Mouse (Mus musculus): Measurements from ENCODE around the gene Eno4. TPM values are rescaled to one million over a fixed set of nuclear protein-coding genes. Genes with fewer than 3 reads are reported as not detected.
"Not testable (repeated sequence)": the region's sequence is repeated elsewhere in the genome, so short reads cannot be mapped to it uniquely, and the experiment has no call there.

The Eno4 gene
- polyA plus RNA-seq (2015; fragmentation: Nextera tagmentation; extraction: Ambion mirVana), result 2.1 and 2.2 TPM in 2 replicates

- H3K4me3 ChIP-seq (ENCODE audit: low read length), result peak within 1 kb of the TSS; percentile 73
- peaks cover 8% of the 10 kb centered on the region for H3K27me3 ChIP-seq (replicated peaks; ENCODE audit: control insufficient read depth, insufficient read depth, low read length)
- H3K36me3 ChIP-seq (ENCODE audit: control insufficient read depth, insufficient read depth, low read length), result no peaks in the 10 kb centered on the region
- peaks cover 11% of the 10 kb centered on the region for H3K4me1 ChIP-seq (ENCODE audit: control insufficient read depth, insufficient read depth, low read depth, low read length)
- no peaks in the 10 kb centered on the region for H3K9me3 ChIP-seq (ENCODE audit: control insufficient read depth, low read length)
- H3K4me2 ChIP-seq (ENCODE audit: low read length), result peak within 1 kb of the TSS; percentile 99
- WGBS, result under 1% methylated on average over 65 of the region's 65 CpGs
- peak; percentile 97 for ATAC-seq
- H3K9ac ChIP-seq (ENCODE audit: low read depth, low read length), result peak within 1 kb of the TSS; percentile 70
- H3K27ac ChIP-seq (ENCODE audit: low read depth, low read length), result peak within 1 kb of the TSS; percentile 69; the same call in 1 of the 2 replicates
These were observed at the start of gene Eno4, which contains the start of gene Hspa12a for GRCm38 (mm10) chr19:58942841-58943828. Eno4 (plus strand) TSS chr19:58943425. Hspa12a (minus strand) TSS chr19:58943654.

- Histone ChIP-seq H3K4me1 (ENCODE audit: control insufficient read depth, insufficient read depth, low read depth, low read length) (no peaks in the 10 kb centered on the region), H3K9me3 (ENCODE audit: control insufficient read depth, low read length) (no peaks in the 10 kb centered on the region), H3K4me2 (ENCODE audit: low read length) (no peak overlapping the region), H3K9ac (ENCODE audit: low read depth, low read length) (no peak overlapping the region), H3K4me3 (ENCODE audit: low read length) (no peak overlapping the region), H3K27me3 (replicated peaks; ENCODE audit: control insufficient read depth, insufficient read depth, low read length) (no peaks in the 10 kb centered on the region), H3K27ac (ENCODE audit: low read depth, low read length) (no peak overlapping the region), H3K36me3 (ENCODE audit: control insufficient read depth, insufficient read depth, low read length) (no peaks in the 10 kb centered on the region)
- WGBS, result 58% methylated on average over 3 of the region's 3 CpGs
- no peak for ATAC-seq
These were observed 47.0 kb upstream of the Eno4 start for GRCm38 (mm10) chr19:58896216-58896615.

- not testable (repeated sequence) for H3K27me3 ChIP-seq (replicated peaks; ENCODE audit: control insufficient read depth, insufficient read depth, low read length); H3K27ac ChIP-seq (ENCODE audit: low read depth, low read length); H3K36me3 ChIP-seq (ENCODE audit: control insufficient read depth, insufficient read depth, low read length); H3K9me3 ChIP-seq (ENCODE audit: control insufficient read depth, low read length); ATAC-seq; H3K9ac ChIP-seq (ENCODE audit: low read depth, low read length); H3K4me3 ChIP-seq (ENCODE audit: low read length); H3K4me1 ChIP-seq (ENCODE audit: control insufficient read depth, insufficient read depth, low read depth, low read length); H3K4me2 ChIP-seq (ENCODE audit: low read length)
- 91% methylated on average over 10 of the region's 10 CpGs for WGBS
These were observed 42.8 kb upstream of the Eno4 start for GRCm38 (mm10) chr19:58900471-58900870.

- Histone ChIP-seq H3K4me3 (ENCODE audit: low read length) (no peak overlapping the region), H3K4me2 (ENCODE audit: low read length) (peak overlapping the region; percentile 58), H3K27ac (ENCODE audit: low read depth, low read length) (no peak overlapping the region), H3K9ac (ENCODE audit: low read depth, low read length) (no peak overlapping the region), H3K9me3 (ENCODE audit: control insufficient read depth, low read length) (no peaks in the 10 kb centered on the region), H3K36me3 (ENCODE audit: control insufficient read depth, insufficient read depth, low read length) (no peaks in the 10 kb centered on the region), H3K27me3 (replicated peaks; ENCODE audit: control insufficient read depth, insufficient read depth, low read length) (0 out of 2 replicates have a peak, but pooled peaks cover 2% of the 10 kb centered on the region), H3K4me1 (ENCODE audit: control insufficient read depth, insufficient read depth, low read depth, low read length) (no peaks in the 10 kb centered on the region)
- ATAC-seq, result 0 out of 2 replicates have a peak, but pooled peaks have one; percentile 35
- 68% methylated on average over 7 of the region's 7 CpGs for WGBS
These were observed 39.9 kb upstream of the Eno4 start for GRCm38 (mm10) chr19:58903079-58903898.

GRCm38 (mm10) chr19:58903899-58904327, 39.3 kb upstream of the Eno4 start:
- H3K9ac ChIP-seq (ENCODE audit: low read depth, low read length), result 0 out of 2 replicates have a peak overlapping the region, but pooled peaks have one; percentile 36
- no peaks in the 10 kb centered on the region for H3K36me3 ChIP-seq (ENCODE audit: control insufficient read depth, insufficient read depth, low read length)
- H3K4me1 ChIP-seq (ENCODE audit: control insufficient read depth, insufficient read depth, low read depth, low read length), result no peaks in the 10 kb centered on the region
- under 1% methylated on average over 11 of the region's 11 CpGs for WGBS
- H3K9me3 ChIP-seq (ENCODE audit: control insufficient read depth, low read length), result no peaks in the 10 kb centered on the region
- H3K4me3 ChIP-seq (ENCODE audit: low read length), result peak overlapping the region; percentile 31
- H3K27ac ChIP-seq (ENCODE audit: low read depth, low read length), result no peak overlapping the region
- H3K4me2 ChIP-seq (ENCODE audit: low read length), result peak overlapping the region; percentile 58
- peak; percentile 79; the same call in 1 of the 2 replicates for ATAC-seq
- 0 out of 2 replicates have a peak, but pooled peaks cover 2% of the 10 kb centered on the region for H3K27me3 ChIP-seq (replicated peaks; ENCODE audit: control insufficient read depth, insufficient read depth, low read length)

GRCm38 (mm10) chr19:58906685-58907084, 36.5 kb upstream of the Eno4 start:
- Histone ChIP-seq H3K4me2 (ENCODE audit: low read length) (no peak overlapping the region), H3K27me3 (replicated peaks; ENCODE audit: control insufficient read depth, insufficient read depth, low read length) (0 out of 2 replicates have a peak, but pooled peaks cover 2% of the 10 kb centered on the region), H3K9ac (ENCODE audit: low read depth, low read length) (no peak overlapping the region), H3K27ac (ENCODE audit: low read depth, low read length) (no peak overlapping the region), H3K9me3 (ENCODE audit: control insufficient read depth, low read length) (no peaks in the 10 kb centered on the region), H3K4me3 (ENCODE audit: low read length) (no peak overlapping the region), H3K4me1 (ENCODE audit: control insufficient read depth, insufficient read depth, low read depth, low read length) (peaks cover 2% of the 10 kb centered on the region), H3K36me3 (ENCODE audit: control insufficient read depth, insufficient read depth, low read length) (no peaks in the 10 kb centered on the region)
- ATAC-seq, result no peak
- WGBS, result 49% methylated on average over 9 of the region's 9 CpGs

- Histone ChIP-seq H3K27me3 (replicated peaks; ENCODE audit: control insufficient read depth, insufficient read depth, low read length) (peaks cover 6% of the 10 kb centered on the region; the same call in 1 of the 2 replicates), H3K4me2 (ENCODE audit: low read length) (no peak overlapping the region), H3K4me3 (ENCODE audit: low read length) (no peak overlapping the region), H3K9ac (ENCODE audit: low read depth, low read length) (no peak overlapping the region), H3K9me3 (ENCODE audit: control insufficient read depth, low read length) (no peaks in the 10 kb centered on the region), H3K36me3 (ENCODE audit: control insufficient read depth, insufficient read depth, low read length) (no peaks in the 10 kb centered on the region), H3K4me1 (ENCODE audit: control insufficient read depth, insufficient read depth, low read depth, low read length) (peaks cover 2% of the 10 kb centered on the region), H3K27ac (ENCODE audit: low read depth, low read length) (no peak overlapping the region)
- no peak for ATAC-seq
- WGBS, result 86% methylated on average over 10 of the region's 10 CpGs
These were observed 35.2 kb upstream of the Eno4 start for GRCm38 (mm10) chr19:58908018-58908417.

- Histone ChIP-seq H3K36me3 (ENCODE audit: control insufficient read depth, insufficient read depth, low read length) (no peaks in the 10 kb centered on the region), H3K9me3 (ENCODE audit: control insufficient read depth, low read length) (no peaks in the 10 kb centered on the region), H3K27me3 (replicated peaks; ENCODE audit: control insufficient read depth, insufficient read depth, low read length) (peaks cover 8% of the 10 kb centered on the region; the same call in 1 of the 2 replicates), H3K4me1 (ENCODE audit: control insufficient read depth, insufficient read depth, low read depth, low read length) (peaks cover 2% of the 10 kb centered on the region), H3K9ac (ENCODE audit: low read depth, low read length) (peak overlapping the region; percentile 55), H3K4me3 (ENCODE audit: low read length) (peak overlapping the region; percentile 41), H3K4me2 (ENCODE audit: low read length) (peak overlapping the region; percentile 66), H3K27ac (ENCODE audit: low read depth, low read length) (no peak overlapping the region)
- ATAC-seq, result peak; percentile 69
- WGBS, result 1% methylated on average over 11 of the region's 11 CpGs
These were observed 32.3 kb upstream of the Eno4 start for GRCm38 (mm10) chr19:58910941-58911368.
